Mouse (Mus musculus): ENCODE data around the gene Zbtb24. TPM values are rescaled to one million over a fixed set of nuclear protein-coding genes. Genes with fewer than 3 reads are reported as not detected.

The Zbtb24 gene
- polyA plus RNA-seq, 1 experiment from 2014 or later, result 19.8 TPM

Other genes starting within 250 kb of the Zbtb24 start
- gene Fig4, start 147.1 kb upstream of the Zbtb24 start, polyA plus RNA-seq (2015; fragmentation: Nextera tagmentation; extraction: Ambion mirVana), result 30.8 and 31.5 TPM in 2 replicates
- 0.22 and 0.30 TPM in 2 replicates for gene Ak9, start 146.4 kb upstream of the Zbtb24 start, polyA plus RNA-seq (2015; fragmentation: Nextera tagmentation; extraction: Ambion mirVana)
- gene Mical1, start 25.9 kb downstream of the Zbtb24 start, polyA plus RNA-seq (2015; fragmentation: Nextera tagmentation; extraction: Ambion mirVana), result 19.6 and 21.5 TPM in 2 replicates
- gene Smpd2, start 40.0 kb downstream of the Zbtb24 start, polyA plus RNA-seq (2015; fragmentation: Nextera tagmentation; extraction: Ambion mirVana), result 38.8 and 41.6 TPM in 2 replicates
- 3.2 and 3.3 TPM in 2 replicates for gene Ppil6, start 40.1 kb downstream of the Zbtb24 start, polyA plus RNA-seq (2015; fragmentation: Nextera tagmentation; extraction: Ambion mirVana)
- 43.8 and 48.7 TPM in 2 replicates for gene Cd164, start 69.0 kb downstream of the Zbtb24 start, polyA plus RNA-seq (2015; fragmentation: Nextera tagmentation; extraction: Ambion mirVana)